Mouse (Mus musculus) CD8-positive naive resting alpha-beta T cell, adult 57 days (primary cell): ENCODE results near the gene Gm11939. TPM values are rescaled to one million over a fixed set of nuclear protein-coding genes. Genes with fewer than 3 reads are reported as not detected.

Experiments used
- total RNA-seq: library from RNA; stranded (reverse); gene quantifications from one replicate; pipeline ENCODE4 v1.2.4, GENCODE M21; 2023

Gm11939 gene
- total RNA-seq = not detected

DNA sequence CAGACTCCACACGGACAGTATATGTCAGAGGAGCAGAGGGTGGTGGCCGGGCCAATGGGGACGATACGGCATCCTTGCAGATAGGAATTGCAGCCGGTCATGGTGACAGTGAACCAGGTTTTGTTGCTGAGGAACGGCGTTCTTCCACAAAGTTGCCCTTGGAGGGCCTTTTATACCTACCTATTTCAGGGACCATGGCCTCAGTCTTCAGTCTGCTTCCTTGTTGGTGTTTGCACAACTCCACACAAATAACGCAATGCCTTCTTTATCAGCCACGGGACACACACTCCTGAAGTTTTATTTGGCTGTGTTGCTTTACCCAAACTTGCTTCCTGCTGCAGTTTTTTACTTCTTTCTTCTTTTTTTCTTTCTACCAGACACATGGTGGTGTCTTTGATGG, at the start of gene Gm11939:
TSS of gene Gm11939 (minus strand) at position 101 of the 400 bp plus-strand sequence.

DNA sequence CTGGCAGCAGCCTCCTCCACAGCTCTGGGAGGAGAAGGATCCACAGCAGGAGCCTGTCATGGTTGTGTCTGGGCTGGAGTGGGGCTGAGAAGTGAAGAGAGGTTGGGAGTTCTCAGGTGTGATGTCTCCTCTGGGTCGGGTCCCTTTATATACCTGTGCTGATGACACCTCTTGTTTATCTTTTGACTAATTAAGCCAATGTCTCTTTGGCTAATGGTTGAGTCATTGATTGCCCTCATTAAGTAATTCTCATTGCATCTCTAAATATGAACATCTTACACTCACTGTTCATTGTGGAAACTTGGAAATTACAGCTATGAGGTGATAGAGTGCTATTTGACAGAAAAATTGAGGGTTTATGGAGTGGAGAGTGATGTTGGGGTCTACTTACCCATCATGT, 43.9 kb upstream of the Gm11939 start, which contains the start of gene Gm11938:
TSS of gene Gm11938 (minus strand) at position 101 of the 400 bp plus-strand sequence.

DNA sequence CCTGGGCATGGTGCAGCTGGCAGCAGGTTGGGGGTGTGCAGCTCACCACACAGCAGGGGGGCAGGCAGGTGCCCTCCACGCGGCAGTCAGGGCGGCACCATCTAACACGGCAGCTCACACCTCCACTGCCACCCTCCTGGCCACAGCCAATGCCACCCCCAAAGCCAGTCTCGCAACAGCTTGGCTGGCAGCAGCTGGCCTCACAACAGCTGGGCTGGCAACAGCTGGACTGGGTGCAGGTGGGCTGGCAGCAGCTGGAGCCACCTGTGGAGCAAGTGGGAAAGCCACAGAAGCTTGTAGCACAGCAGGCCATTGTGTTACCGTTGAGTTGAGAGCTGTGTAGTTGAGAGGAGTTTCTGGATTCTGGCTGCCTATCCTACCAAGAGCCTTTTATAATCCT, 38.5 kb upstream of the Gm11939 start, which contains the start of gene Krtap9-3:
TSS of gene Krtap9-3 (minus strand) at position 364 of the 400 bp plus-strand sequence.

DNA sequence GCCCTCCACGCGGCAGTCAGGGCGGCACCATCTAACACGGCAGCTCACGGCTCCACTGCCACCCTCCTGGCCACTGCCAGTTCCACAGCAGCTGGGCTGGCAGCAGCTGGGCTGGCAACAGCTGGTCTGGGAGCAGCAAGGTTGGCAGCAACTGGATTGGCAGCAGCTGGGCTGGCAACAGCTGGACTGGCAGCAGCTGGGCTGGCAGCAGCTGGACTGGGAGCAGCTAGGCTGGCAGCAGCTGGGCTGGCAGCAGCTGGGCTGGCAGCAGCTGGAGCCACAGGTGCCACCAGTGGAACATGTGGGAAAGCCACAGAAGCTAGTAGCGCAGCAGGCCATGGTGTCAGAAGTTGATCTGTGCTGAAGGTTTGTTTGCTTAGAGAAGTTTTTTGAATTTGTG, 31.7 kb upstream of the Gm11939 start, which contains the start of gene Krtap1-3:
TSS of gene Krtap1-3 (minus strand) at position 359 of the 400 bp plus-strand sequence.

DNA sequence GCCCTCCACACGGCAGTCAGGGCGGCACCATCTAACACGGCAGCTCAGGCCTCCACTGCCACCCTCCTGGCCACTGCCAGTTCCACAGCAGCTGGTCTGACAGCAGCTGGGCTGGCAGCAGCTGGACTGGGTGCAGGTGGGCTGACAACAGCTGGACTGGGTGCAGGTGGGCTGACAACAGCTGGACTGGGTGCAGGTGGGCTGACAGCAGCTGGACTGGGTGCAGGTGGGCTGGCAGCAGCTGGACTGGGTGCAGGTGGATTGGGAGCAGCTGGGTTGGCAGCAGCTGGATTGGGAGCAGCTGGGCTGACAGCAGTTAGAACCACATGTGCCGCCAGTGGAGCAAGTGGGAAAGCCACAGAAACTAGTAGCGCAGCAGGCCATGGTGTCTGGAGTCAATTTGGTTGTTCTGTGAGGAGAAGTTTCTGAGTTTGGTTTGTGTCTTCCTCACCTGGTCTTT, 24.0 kb upstream of the Gm11939 start, which contains the start of gene Krtap1-4:
TSS of gene Krtap1-4 (minus strand) at position 410 of the 460 bp plus-strand sequence.

DNA sequence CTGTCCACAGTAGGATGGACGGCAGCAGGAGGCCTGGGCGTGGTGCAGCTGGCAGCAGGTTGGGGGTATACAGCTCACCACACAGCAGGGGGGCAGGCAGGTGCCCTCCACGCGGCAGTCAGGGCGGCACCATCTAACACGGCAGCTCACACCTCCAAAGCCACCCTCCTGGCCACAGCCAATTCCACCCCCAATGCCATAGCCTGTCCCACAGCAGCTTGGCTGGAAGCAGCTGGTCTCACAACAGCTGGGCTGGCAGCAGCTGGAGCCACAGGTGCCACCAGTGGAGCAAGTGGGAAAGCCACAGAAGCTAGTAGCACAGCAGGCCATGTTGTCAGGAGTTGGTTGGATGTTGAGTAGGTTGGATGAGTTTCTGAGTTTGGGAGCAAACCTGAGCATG, 21.4 kb upstream of the Gm11939 start, which contains the start of gene Krtap1-5:
TSS of gene Krtap1-5 (minus strand) at position 381 of the 400 bp plus-strand sequence.

DNA sequence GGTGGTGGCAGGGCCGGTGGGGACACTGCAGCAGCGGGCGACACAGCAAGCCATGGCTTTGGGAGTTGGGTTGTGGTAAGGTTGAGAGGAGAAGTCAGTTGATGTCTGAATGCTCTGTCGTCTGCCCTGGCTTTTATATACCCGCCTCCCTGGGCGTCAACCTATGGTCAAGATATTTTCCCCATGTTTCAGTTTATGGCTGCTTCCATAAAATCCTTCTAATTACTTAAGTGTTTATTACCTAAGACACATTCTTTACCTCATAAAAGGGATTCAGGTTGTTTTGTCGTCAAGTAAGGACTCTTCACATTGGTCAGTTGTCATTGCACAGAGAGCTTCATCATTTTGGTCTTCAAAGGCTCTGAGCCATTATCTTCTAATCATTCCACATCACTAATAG, 7.3 kb upstream of the Gm11939 start, which contains the start of gene Krtap3-1:
TSS of gene Krtap3-1 (minus strand) at position 101 of the 400 bp plus-strand sequence.

DNA sequence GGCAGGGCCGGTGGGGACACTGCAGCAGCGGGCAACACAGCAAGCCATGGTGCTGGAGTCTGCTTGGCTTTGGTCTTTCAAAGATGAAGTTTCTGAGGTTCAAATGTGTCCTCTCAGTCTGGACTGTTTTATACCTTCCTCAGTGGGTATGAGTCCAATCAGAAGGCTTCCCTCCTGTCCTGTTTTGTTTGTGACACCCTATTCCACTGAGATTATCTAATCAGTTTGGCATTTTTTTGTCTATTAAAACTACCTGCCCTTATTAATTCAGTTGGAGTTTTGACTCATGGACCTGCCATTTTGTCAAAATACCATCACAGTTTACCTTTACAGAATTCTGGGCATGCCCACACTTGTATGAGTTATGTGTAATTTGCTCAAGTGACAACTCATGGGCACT, 2.5 kb downstream of the Gm11939 start, which contains the start of gene Krtap3-2:
TSS of gene Krtap3-2 (minus strand) at position 101 of the 400 bp plus-strand sequence.

DNA sequence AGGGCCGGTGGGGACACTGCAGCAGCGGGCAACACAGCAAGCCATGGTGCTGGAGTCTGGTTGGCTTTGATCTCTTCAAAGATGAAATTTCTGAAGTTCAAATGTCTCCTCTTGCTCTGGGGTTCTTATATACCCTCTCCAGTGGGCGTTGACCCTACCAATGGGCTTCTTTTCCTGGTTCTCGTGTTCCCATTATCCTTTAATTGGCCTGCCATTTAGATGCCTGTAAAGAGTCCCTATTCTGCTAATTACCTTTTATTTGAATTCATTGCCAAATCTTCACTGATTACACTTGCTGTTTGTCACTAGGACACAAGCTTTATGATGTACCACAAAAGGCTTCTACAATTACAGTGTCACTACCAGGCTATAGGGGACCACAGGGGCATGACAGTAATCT, 8.5 kb downstream of the Gm11939 start, which contains the start of gene Krtap3-3:
TSS of gene Krtap3-3 (minus strand) at position 101 of the 400 bp plus-strand sequence.

DNA sequence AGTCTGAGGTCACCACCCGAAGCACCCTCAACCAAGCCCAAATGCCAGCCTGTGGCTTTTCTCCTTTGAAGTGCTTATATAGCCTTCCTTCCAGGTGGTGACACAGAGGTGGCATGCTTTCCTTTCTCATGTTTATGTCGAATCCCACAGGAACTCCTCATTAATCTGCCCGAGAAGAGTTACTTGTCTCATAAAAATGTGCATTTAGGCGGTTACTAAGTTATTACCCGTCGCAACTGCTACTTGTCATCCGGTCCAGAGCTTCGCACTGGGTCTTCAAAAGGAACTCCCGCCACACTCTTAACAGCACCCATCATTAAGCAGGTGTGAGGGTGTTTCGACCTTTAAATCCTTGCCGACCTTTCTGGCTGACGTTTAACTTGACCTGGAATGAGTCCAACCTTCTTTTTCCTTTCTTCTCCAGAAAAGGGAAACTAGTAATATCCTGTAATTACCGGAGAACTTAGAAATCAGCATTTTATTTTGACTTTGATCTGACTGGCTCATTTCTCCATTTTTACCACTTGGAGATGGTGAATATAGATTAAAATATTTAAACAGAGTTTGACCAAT, 37.9 kb downstream of the Gm11939 start, which contains the start of gene Krt39:
TSS of gene Krt39 (minus strand) at position 51 of the 573 bp plus-strand sequence.

Other genes with a start within 250 kb of the Gm11939 start
- not detected for gene Krt25, start 236.5 kb downstream of the Gm11939 start, total RNA-seq
- not detected for gene Krt26, start 221.5 kb downstream of the Gm11939 start, total RNA-seq
- not detected for gene Krt27, start 208.4 kb downstream of the Gm11939 start, total RNA-seq
- not detected for gene Krt28, start 184.6 kb downstream of the Gm11939 start, total RNA-seq
- gene Krt10, start 170.1 kb downstream of the Gm11939 start, total RNA-seq = 1.4 TPM
- not detected for gene Krt12, start 137.2 kb downstream of the Gm11939 start, total RNA-seq
- not detected for gene Krt20, start 121.3 kb downstream of the Gm11939 start, total RNA-seq
- not detected for gene Krt23, start 66.3 kb downstream of the Gm11939 start, total RNA-seq
- not detected for gene Krt39, start 38.1 kb downstream of the Gm11939 start, total RNA-seq
- gene Krt40, start 16.3 kb downstream of the Gm11939 start, total RNA-seq = not detected
- not detected for gene Krtap3-3, start 8.6 kb downstream of the Gm11939 start, total RNA-seq
- not detected for gene Krtap3-2, start 2.6 kb downstream of the Gm11939 start, total RNA-seq
- not detected for gene Krtap3-1, start 7.2 kb upstream of the Gm11939 start, total RNA-seq
- not detected for gene Krtap1-5, start 21.6 kb upstream of the Gm11939 start, total RNA-seq
- gene Krtap1-4, start 24.2 kb upstream of the Gm11939 start, total RNA-seq = not detected
- gene Krtap1-3, start 31.9 kb upstream of the Gm11939 start, total RNA-seq = not detected
- gene Krtap9-3, start 38.6 kb upstream of the Gm11939 start, total RNA-seq = not detected
- not detected for gene Gm11938, start 43.8 kb upstream of the Gm11939 start, total RNA-seq
- gene Gm11937, start 50.7 kb upstream of the Gm11939 start, total RNA-seq = not detected
- gene Krtap2-4, start 55.4 kb upstream of the Gm11939 start, total RNA-seq = not detected
- not detected for gene Gm11562, start 61.0 kb upstream of the Gm11939 start, total RNA-seq
- gene Krtap4-1, start 68.8 kb upstream of the Gm11939 start, total RNA-seq = not detected
- not detected for gene Krtap4-2, start 75.6 kb upstream of the Gm11939 start, total RNA-seq
- gene Krtap4-7, start 84.6 kb upstream of the Gm11939 start, total RNA-seq = not detected
- gene Gm11555, start 90.8 kb upstream of the Gm11939 start, total RNA-seq = not detected
- gene Gm11563, start 99.5 kb upstream of the Gm11939 start, total RNA-seq = not detected
- not detected for gene Krtap4-6, start 106.5 kb upstream of the Gm11939 start, total RNA-seq
- not detected for gene Gm14190, start 131.3 kb upstream of the Gm11939 start, total RNA-seq
- not detected for gene Gm14180, start 174.8 kb upstream of the Gm11939 start, total RNA-seq
- gene Gm11595, start 213.4 kb upstream of the Gm11939 start, total RNA-seq = not detected
- not detected for gene Krtap4-8, start 221.2 kb upstream of the Gm11939 start, total RNA-seq
- not detected for gene Krtap4-9, start 225.7 kb upstream of the Gm11939 start, total RNA-seq
- not detected for gene Gm11596, start 234.0 kb upstream of the Gm11939 start, total RNA-seq
- not detected for gene Gm11569, start 239.5 kb upstream of the Gm11939 start, total RNA-seq
- not detected for gene Gm11554, start 245.0 kb upstream of the Gm11939 start, total RNA-seq